Mouse (Mus musculus) brain, embryonic 14.5 days (tissue): ENCODE measurements at regions not wholly inside any gene's neighbourhood (a gene's known extent, or its start where the extent isn't known, plus 50 kb on each side); places are given as distances from the start of the nearest gene placed in this dataset.

Experiments
- CTCF ChIP-seq: fragments of 200-500 bp; IDR thresholded peaks from 2 replicates; pipeline ENCODE4 v1.5.1; 2012; ENCODE audit warnings: inconsistent platforms, mild to moderate bottlenecking, moderate library complexity, borderline replicate concordance; ENCODE audit not compliant: insufficient read depth, insufficient read length; ENCODE audit errors: extremely low read depth
- POLR2A ChIP-seq: fragments of 200-500 bp; IDR thresholded peaks from 2 replicates; pipeline ENCODE4 v1.6.1; 2012; ENCODE audit warnings: mild to moderate bottlenecking, inconsistent platforms, borderline replicate concordance; ENCODE audit not compliant: poor library complexity, insufficient read depth, insufficient read length, severe bottlenecking; ENCODE audit errors: extremely low read depth

- TF ChIP-seq POLR2A = no peak
- TF ChIP-seq CTCF = no peak
Measured at GRCm38 (mm10) chr7:111363206-111363605, 280.4 kb upstream of the Eif4g2 start.
